Mouse (Mus musculus): ENCODE data around the gene Cabp7.
"Not testable (repeated sequence)": the region's sequence is repeated elsewhere in the genome, so short reads cannot be mapped to it uniquely, and the experiment has no call there.

Gene Cabp7

DNA sequence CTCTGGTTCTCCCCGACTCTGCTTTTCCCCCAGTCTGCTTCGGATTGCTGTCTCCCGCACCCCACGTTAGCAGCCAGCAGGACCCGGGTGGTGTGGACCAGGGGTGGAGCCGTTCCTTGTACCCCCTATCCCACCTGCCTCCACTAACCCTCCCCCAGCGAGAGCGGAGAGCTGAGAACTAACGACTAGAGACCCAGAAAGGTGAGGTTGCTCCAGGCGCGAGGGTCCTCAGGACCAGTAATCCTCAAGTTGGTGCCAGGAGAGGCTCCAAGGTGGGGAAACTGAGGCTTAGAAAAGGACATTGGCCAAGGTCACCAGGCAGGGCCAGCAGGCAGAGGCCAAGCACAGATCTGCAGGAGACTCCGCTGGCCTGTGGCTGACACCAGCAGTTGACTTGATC is 707 bp upstream of the Cabp7 start:
- DNase-seq (ENCODE audit: low spot score in 2 of 2): no peak

DNA sequence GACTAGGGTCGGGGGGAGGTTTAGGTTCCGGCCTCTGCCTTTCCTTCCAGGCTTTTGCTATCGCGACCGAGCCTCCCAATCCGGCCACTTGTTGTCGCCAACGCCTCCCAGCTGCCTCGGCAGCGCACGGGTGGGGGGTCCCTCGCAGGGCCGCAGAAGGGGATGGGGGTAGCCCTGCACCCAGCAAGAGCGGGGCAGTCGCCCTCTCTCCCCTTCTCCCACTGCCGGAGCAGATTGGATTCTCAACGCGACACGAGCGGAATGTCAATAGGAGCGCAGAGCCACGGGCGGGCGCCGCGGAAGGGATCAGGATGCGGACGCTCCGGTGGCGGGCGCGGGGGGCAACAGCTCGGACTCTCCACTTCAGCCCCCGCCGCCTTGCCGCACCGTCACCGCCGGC is 609 bp downstream of the Cabp7 start:
- no peak for DNase-seq (ENCODE audit: low spot score in 2 of 2)

DNA sequence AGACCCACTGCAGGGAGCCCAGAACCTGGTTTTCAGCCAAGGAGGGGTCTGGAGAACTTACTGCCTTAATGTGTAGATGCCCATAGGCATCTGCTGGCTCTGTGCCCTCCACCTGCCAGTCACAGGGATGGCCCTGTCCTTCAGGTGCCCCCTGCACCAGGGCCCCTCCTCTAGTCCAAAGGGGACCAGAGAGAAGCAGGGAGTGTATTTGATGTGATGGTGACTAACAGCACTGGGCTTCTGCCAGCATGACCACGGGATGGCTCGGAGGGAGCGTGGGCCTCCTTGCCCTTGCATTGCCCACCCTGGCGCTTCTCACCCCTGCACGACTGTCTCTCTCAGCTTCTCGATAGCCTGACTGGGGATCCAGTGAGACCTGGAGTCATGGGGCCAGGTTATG is 1.9 kb downstream of the Cabp7 start:
- DNase-seq (ENCODE audit: low spot score in 2 of 2): no peak

DNA sequence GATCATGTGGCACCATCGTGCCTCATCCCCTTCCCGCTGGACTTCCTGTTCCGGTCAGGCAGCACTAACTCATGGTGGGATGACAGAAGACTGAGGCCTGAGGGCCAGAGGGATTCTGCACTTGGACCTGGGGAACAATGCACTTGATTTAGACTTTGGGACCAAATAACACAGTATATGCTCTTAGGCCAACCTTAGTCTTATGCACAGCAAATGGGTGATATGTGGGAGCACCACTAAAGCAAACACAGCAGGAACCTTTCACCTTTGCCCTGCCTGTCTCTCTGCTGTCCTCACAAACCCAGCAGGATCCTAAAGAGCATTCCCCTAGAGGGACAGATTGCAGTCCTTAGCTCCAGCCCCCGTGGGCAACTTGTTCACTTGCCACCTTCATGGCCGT is 5.8 kb downstream of the Cabp7 start:
- no peak for DNase-seq (ENCODE audit: low spot score in 2 of 2)

- DNase-seq (ENCODE audit: low spot score in 2 of 2): no peak
Observed at GRCm38 (mm10) chr11:4738719-4739118, 7.9 kb downstream of the Cabp7 start.

- no peak for DNase-seq (ENCODE audit: low spot score in 2 of 2)
Observed at GRCm38 (mm10) chr11:4737682-4738081, 8.9 kb downstream of the Cabp7 start.

DNA sequence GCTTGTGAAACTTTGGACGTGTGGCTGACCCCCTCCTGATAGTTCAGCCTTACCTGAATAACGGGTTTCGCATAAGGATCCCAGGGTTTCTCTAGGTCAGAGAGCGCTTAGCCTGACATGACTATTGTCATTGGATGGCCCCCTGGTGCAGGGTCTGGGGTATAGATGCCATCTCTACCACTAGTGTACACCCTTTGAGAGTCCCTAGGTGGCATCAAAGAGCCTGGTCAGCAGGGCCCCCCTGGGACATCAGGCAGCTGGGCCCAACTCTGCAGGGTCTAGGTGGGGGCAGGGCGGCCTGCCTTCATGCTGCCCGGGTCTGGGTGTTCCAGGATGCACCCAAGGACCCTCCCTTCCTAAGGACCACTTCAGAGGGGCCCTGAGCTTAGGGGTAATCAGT is 10.2 kb downstream of the Cabp7 start:
- DNase-seq (ENCODE audit: low spot score in 2 of 2): no peak

DNA sequence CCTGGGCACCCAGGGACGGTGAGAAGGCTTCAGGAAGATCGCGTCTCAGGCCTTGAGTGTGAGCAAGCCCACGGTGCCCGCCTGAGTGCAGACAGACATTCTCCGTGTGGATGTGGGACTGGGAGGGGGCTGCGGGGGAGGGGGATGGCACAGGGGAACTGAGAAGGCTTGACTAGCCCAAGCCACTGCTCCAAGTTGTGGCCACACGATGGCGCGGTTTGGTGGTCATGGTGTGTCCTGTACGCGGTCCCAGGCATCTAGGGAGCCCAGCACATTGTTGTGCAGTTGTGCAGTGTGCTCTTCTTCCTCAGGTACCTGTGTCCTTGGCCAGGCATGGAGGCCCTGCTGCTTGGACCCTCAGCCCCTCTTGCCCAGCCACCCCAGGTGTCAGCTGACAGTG is 12.4 kb downstream of the Cabp7 start:
- no peak for DNase-seq (ENCODE audit: low spot score in 2 of 2)

DNA sequence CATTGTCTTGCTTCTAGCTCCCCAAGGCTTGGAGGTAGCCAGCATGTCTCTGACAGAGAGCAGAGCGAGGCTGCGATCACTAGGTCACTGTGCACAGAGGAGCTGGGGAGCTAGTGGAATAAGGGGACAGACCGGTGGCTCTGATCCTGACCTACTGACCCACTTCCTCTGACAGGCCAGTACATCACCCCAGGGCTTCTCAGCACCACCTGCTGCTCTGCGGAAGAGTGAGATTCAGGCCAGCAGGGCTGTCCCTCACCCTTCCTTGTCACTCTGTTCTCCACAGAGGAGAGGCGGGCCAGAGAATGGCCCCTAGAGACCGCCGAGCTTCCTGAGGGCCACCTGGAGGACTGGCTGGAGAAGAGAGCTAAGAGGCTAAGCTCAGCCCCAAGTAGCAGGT is 14.8 kb downstream of the Cabp7 start:
- no peak for DNase-seq (ENCODE audit: low spot score in 2 of 2)

DNA sequence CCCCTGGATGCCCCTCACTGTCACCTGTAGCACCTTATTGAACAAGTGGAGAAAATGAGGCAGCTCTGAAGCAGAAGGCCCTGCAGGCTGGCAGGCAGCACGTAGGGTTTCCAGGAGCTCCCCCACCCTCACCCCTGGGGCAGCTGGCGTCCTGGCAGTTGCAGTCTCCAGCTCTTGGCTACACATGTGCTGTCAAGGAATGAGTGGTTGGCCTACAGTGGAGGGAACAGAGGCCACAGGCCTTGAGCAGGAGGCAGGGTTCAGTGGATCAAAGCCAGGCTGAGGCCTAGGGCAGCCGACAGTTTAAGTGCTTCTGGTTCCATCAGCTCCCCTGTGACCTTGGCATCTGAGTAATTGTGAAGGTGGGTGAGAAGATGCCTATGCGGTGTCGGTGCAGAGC is 15.7 kb downstream of the Cabp7 start:
- no peak for DNase-seq (ENCODE audit: low spot score in 2 of 2)

- DNase-seq (ENCODE audit: low spot score in 2 of 2): peak; percentile 33 to 61
Observed at GRCm38 (mm10) chr11:4730096-4730495, 16.5 kb downstream of the Cabp7 start.

DNA sequence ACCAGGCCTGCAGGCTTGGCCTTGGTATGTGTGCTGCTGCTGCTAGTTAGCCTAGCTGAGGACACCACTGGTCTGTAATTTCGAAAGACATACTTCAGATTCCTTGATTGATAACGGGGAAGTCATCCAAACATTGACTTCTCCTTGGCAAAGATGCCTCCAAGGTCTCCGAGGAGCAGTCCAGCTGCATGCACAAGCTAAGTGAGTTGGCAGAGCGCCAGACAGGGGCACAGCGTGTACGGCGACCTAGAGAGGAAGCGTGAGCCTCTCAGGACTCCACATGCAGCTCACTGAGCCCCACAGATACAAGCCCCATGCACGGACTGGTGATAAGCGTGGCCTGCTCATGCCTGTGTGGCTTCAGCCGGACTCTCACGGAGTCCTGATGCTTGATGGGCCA is 17.0 kb downstream of the Cabp7 start:
- DNase-seq (ENCODE audit: low spot score in 2 of 2): peak; percentile 45 to 52

DNA sequence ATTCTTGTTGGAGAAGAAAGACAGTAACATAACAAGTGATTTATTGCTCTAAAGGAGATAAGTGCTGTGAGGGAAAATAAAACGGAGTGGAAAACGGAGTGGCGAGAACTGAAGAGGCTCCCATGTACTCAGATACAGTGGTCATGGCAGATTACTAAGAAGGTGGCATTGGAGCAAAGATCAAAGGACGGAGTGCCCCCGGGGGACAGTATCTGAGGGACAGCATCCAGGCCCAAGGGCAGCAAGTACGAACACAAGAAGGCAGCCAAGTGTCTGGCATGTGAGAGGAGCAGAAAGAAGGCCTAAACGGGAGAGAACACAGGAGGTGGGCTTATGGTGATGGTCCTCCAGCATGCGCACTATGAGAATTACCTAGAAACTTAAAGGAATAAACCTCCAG is 24.9 kb downstream of the Cabp7 start:
- no peak for DNase-seq (ENCODE audit: low spot score in 2 of 2)

DNA sequence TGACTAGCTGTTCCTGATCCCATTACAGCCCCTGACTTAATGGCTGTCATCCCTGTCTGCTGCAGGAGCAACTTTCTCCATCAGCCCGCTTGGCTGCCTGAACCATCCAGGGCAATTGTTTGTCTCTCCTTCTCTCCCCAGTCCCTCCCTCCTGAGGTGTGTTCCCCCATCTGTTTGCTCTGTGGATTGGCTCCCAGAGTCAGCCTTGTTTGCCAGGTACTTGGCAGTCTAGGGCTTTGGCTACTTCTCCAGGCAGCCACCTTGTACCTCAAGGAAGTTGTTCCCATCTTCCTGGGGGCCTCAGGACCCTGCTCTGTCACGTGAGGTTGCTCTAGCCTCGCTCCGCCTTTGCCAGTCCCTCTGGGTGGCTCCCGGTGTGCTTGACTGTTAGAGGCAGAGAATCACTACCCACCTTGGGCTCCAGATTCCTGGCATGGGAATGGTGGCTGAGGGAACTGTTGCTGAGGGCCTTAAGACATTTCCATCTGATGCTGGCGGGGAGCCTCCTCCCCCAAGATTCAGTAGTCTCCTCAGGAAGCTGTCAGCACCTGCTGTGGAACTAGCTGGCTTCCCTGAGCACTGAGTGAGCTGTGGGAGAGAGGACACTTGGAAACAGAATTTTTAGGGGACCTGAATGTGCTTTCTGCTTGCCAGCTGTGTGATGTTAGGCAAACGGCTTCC is 25.5 kb downstream of the Cabp7 start:
- DNase-seq (ENCODE audit: low spot score in 2 of 2): no peak

DNA sequence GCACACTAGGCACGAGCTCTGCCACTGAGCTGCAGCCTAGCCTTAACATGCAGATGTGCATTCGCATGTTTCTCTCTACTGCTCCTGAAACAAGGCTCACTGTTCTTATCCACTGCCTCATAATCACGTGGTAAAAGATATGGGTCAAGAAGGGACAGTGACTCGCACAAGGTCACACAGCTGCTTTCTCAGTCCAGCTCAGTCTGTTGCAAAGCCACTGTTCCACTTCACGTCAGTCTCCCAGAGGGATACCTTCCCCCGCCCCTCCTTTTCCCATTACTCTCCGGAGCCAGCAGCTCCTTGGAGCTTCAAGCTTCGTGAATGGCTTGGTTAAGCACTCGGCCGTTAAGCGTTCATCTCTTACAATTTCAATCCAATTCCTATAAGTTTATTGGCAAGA is 26.2 kb downstream of the Cabp7 start:
- DNase-seq (ENCODE audit: low spot score in 2 of 2): no peak

DNA sequence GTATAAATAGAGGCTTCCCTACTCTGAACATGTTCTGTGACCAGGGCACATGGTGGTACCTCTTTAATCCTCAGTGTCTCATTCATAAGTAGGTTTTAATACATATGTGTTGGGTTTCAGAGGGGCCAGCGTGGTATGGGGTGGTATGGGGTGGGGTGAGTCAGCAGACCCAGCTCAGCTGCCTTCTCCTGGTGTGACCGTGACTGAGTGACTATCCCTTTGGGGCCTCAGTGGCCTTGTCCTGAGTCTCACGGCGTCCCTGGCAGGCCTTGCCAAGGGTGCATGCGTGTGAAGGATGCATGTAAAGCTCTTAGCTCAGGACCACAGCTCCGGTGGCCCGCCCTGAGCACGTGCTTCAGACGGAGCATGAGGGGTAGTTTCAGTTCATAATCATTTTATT is 26.6 kb downstream of the Cabp7 start:
- DNase-seq (ENCODE audit: low spot score in 2 of 2): no peak

DNA sequence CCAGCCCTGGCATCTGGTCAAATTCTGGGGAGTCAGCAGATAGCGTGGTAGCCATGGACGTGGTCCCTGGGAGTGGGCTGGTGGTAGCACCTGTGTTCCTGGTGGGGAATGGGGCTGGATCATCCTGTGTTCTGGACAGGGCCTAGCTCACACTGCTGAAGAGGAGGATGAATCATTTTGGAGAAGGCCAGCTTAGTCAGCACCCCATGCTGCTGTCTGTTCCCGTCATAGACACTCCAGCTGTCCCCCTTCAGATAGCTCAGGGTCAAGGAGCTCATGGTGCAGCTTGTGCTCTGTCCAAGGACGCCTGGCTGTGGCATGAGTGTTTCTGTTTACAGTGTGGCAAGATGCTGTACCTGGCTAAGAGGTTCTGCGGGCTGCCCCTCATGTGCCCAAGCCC is 28.0 kb downstream of the Cabp7 start:
- DNase-seq (ENCODE audit: low spot score in 2 of 2): no peak

GRCm38 (mm10) chr11:4716530-4717236 is 29.9 kb downstream of the Cabp7 start:
- no peak for DNase-seq (ENCODE audit: low spot score in 2 of 2)

DNA sequence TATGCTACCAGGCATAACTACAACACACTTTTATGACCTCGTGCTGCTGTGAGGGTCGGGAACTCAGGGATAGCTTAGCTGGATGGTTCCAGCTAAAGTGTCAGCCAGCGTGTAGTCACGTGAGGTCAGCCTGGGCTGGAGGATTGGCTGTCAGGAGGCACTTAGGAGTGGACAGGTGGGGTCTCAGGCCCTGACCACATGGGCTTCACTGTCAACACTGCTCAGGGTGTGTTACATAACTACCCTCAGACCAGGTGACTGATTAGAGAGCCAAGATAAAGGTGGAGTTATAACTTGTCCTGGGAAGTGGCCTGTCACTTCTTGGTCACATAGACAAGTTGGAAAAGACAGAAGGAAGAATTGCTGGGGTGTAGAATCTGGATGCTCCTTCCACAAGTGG is 31.0 kb downstream of the Cabp7 start:
- DNase-seq (ENCODE audit: low spot score in 2 of 2): no peak

DNA sequence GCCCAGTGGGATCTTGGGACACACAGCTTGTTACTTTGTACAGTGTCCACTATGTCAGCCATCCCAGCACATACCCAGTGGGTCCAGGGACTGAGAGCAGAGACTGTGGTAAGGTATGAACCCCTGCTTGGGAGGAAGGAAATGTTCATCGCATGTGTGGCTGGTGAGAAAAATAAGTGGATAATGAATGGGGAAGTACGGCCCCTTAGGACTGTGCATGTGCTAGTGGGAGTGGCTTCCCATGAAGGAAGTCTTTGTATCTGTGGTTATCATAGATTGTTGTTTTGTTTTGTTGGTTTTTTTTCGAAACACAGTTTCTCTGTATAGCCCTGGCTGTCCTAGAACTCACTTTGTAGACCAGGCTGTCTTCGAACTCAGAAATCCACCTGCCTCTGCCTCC is 31.9 kb downstream of the Cabp7 start:
- DNase-seq (ENCODE audit: low spot score in 2 of 2): no peak

DNA sequence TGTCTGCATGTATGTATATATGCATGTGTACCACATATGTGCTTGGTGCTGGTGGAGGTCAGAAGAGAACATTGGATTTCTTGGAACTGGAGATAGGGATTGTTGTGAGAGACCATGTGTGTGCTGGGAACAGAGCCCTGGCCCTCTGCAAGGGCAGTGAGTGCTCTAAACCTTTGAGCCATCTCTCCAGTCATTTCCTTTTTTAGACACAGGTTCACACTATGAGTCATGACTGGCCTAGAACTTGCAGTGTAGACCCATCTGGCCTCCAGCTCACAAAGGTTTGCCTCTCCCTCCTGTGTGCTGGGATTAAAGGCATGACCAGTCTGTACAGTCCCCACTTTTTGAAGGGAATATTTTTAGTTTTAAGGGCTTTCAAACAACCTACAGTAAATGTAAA is 33.8 kb downstream of the Cabp7 start:
- no peak for DNase-seq (ENCODE audit: low spot score in 2 of 2)

GRCm38 (mm10) chr11:4710188-4710587 is 36.4 kb downstream of the Cabp7 start:
- DNase-seq (ENCODE audit: low spot score in 2 of 2): not testable (repeated sequence)

DNA sequence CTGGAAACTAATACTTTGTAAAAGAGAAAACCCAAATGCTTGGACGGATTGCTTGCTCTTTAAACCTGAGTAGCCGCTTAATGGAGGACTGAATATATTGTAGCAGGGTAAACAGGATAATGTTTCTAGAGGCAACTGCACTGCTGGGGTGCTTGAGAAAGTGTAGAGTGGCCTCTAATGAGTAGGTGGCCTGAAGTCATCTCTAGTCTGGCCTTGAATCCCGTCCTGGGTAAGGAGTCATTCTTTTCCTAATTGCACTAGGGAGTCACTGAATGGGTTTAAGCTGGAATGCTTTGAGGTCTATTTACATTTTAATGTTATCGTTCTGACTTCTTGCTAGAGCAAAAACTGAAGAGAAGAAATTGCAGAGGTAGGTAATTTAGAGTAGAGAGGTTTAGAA is 41.4 kb downstream of the Cabp7 start:
- no peak for DNase-seq (ENCODE audit: low spot score in 2 of 2)
